Mouse (Mus musculus) erythroblast, adult 5-6 weeks (primary cell): ENCODE results near the gene Supt6. TPM values are rescaled to one million over a fixed set of nuclear protein-coding genes. Genes with fewer than 3 reads are reported as not detected.
"Not testable (repeated sequence)": the region's sequence is repeated elsewhere in the genome, so short reads cannot be mapped to it uniquely, and the experiment has no call there.

ENCODE experiments used
- ATAC-seq: replicated peaks from 2 replicates; pipeline ENCODE4 v1.8.0; 2016; ENCODE audit warnings: moderate number of reproducible peaks, mild to moderate bottlenecking, moderate TSS enrichment, inconsistent platforms; ENCODE audit not compliant: poor library complexity, low FRiP score, severe bottlenecking
- total RNA-seq, 2 experiments: library from RNA; stranded (forward) in 1 of 2; stranded (reverse) in 1 of 2; fragments of 150-400 nt in 1 of 2; fragments of 200-764, 138-1000 nt in 1 of 2; gene quantifications; 2 replicates each; pipeline versions ENCODE4 v1.2.3 to v1.2.4; 2015 to 2017; ENCODE audit warnings: low replicate concordance in 2 of 2

The Supt6 gene
- total RNA-seq, 2 experiments from 2014 or later, result 9.0 to 17.5 TPM

DNA sequence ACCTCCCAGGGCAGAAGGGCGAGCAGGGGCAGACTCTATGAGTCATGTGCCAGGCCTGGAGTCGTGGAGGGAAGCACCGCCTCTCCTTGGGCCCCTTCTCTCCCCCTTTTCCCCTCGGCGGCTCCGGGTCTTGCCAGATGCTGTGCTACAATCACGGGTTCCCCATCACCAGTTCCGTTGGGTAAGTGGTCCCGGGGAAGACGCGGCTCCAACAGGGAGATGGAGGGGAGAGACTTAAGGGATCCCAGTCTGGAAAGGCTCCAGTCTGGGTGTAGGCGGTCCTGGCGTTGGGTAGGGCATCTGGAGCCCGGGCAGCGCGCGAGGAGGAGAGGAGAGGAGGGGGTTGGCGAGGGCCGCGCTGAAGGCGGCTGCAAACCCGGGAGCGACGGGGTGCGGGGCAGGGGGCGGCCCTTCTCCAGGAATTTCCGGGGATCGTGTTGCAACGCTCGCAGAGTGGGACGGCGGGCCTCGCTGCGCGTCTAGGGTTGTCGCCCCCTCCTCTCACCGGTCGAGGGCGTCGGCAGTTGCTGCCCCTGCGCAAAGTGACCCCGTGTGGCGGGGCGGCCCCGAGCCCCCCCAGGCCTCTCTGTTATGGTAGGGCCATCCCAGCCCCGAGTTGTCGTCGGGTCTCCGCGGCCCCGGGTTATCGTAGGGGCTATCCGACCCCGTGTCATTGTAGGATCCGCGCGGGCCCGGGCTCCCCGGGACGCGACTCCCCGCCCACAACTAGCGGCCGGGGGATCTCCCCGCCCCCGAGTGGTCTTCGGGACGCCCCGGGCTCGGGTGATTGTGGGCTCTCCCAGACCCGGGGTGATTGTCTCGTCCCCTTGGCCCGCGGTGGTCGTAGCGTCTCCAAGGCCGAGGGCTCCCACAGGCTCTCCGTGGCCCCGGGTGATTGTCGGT is 57.2 kb downstream of the Supt6 start, which contains the start of gene Rab34:
Gene Rab34 (plus strand): TSS at position 100 of the 903 bp plus-strand sequence.
- ATAC-seq, result no peak

- not testable (repeated sequence) for ATAC-seq
Measured at GRCm38 (mm10) chr11:78184702-78185101, 61.1 kb downstream of the Supt6 start.

GRCm38 (mm10) chr11:78183884-78184514 is 61.8 kb downstream of the Supt6 start:
- no peak for ATAC-seq

DNA sequence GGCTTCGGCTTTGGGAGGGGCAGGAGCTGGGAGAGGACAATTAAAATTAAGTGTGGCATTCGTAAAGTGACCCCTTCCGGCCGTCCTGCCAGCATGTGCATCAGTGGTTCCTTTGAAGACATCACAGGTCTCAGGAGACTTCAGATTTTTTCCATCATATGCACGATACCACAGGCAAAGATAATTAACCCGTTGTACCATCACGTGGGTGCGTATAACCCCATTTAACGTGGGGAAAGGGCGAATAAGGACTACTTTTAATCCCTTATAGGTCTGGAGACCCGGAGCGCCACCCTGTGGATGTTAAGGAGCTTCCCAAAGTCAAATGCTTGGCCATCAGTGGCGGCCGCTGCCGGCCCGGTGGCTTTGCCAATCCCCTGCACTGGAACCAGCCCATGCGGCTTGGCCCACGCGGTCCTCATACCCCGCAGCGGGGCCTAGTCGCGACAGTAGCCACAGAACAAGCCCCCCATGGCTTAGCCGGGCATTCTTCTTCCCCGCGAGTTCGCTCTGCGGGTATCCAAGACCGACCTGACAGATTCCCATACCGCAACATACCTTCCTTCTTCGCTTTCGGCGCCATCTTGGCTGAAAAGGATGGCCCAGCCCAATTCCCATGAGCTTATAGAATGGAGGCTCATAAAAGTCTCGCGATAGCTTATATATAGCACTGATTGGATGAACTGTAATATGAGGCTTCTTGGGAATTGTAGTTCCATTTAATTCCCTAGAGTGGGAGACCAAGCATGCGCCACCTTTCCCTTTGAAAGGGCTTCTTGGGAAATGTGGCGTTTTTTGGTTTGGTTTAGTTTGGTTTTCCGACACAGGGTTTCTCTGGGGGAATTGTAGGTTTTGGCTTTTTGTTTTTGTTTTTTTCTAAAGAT is 62.6 kb downstream of the Supt6 start, which contains the start of gene Rpl23a:
Gene Rpl23a (minus strand): TSS at position 624 of the 884 bp plus-strand sequence.
- peak; percentile 86 for ATAC-seq

DNA sequence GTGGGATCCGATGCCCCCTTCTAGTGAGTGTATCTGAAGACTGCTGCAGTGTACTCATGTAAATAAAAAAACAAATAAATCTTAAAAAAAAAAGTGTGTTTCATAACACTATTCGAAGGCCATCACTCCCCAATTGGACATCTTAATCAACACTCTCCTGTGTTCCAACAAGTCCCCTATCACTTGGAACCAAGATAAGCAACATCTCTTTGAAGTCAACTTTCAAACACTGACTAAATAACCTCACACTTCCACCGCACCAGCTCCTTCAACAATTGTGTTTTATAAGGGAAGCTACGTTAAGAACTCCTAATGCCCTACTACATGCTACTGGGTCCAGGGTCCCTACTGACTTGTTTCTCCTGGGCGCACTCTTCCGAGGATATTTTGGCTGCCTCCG is 63.3 kb downstream of the Supt6 start:
- ATAC-seq, result no peak

DNA sequence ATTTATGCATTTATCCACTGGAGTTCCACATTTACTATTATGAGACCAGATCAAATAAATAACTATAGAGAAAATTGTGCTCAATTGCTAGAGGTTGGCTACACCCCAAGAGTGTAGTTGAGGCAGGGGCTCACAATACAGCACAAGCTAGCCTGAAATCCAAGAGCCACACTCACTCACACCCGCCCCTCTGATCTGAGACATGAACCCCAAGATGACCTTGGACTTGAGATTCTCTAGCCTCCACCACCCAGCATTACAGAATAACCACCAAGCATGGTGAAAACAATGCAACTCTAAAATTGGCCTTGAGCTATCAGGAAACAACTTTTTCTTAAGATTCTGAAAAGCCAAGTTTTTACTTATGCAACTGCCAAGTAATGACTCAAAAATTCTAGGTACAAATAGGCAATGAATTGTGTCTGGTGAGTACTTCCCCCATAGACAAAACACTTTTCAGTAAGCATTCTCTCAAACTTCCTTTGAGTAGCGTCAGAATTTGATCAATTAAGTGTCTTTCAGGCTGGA is 63.9 kb downstream of the Supt6 start:
- ATAC-seq, result no peak

DNA sequence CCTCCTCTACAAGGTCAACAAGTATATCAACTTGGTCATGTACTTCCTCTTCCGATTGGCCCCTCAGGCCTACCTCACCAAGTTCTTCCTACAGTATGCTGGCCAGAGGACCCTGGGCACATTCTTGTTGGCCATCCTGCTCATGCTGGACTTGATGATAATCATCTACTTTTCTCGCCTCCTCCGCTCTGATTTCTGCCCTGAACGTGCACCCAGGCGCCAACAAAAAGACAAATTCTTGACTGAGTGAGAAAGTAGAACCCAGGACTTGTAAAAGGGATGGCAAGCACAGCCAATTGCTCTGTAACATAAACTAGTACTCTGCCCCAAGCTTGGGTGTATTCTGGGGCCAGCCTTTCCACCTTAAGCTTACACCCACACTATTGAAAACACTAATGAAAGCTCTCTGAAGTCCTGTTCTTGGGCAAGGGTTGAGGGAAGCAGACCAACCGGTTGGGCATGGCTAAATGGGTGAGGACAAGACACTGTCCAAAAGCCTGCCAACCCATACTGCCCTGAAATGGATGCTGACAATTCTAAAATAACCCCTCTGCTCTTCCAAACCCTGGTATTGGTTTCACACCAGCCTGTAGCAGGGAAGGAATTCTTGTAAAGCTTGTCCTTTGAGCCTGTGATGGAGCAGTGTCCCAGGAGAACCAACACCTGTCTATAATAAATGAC is 65.6 kb downstream of the Supt6 start:
- no peak for ATAC-seq

DNA sequence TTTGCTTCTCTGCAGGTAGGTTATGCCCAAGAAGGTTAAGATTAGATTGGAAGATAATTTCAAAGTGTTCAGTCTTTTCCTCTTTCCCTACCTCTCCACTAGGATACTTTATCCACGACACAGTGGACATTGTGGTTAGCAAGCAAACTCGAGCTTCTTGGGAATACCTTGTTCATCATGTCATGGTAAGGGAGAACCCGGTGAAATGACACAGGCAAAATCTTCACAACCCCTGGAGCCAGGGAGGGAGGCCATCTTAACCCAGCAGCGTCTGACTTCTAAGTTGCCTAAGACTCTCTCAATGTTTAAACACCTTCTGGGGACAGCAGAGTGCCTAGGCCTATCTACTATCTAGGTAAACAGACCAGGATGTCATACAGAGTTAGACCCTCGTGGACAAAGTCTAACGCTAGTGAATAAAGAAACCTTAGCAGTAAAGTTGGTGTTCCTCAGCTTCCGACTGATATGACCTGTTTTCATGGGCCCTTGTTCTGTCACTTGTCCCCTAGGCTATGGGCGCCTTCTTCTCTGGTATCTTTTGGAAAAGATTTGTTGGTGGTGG is 66.3 kb downstream of the Supt6 start:
- ATAC-seq, result no peak

DNA sequence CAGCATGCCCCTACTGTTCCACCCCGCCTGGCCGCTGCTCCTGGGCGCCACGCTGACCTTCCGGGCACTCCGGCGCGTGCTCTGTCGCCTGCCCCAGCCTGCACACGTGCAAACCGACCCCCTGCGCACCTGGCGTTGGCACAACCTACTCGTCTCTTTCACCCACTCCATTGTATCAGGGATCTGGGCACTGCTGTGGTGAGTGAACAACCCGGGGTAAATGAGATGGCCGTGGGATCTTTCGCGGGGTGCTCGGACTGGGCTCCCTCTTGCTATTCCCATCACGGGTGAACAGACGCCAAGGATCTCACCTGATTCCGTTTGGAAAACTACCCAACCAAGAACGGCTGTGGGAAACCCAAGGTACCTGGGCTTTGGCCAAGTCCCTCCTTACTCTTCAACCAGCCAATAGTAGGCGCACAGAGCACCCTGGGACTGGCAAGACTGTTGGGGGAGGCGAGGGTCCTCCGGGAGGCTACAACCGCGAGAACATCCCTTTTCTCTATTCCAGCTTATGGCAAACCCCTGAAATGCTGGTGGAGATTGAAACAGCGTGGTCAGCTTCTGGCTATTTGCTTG is 66.8 kb downstream of the Supt6 start:
- ATAC-seq, result no peak

- peak; percentile 60 for ATAC-seq
Measured at GRCm38 (mm10) chr11:78177903-78178858, 67.6 kb downstream of the Supt6 start.

DNA sequence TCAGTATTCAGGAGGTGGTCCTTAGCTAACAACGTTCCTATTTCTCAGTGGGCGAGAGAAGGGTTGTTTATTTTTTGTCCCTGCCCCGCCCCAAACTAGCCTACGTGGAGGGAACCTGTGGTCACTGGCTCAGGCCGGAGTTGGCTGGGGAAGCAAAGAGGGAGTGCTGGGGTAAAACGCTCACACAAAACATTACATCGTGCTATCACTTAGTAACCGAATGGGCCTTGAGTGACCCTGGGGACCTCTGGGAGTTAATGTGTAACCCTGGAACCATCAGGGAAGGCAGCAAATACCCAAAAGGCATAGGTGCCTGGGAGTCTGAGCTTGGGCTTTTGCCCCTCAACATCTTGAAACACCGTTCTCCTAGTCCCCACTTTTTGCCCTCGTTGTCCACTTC is 68.3 kb downstream of the Supt6 start:
- peak; percentile 39 for ATAC-seq

DNA sequence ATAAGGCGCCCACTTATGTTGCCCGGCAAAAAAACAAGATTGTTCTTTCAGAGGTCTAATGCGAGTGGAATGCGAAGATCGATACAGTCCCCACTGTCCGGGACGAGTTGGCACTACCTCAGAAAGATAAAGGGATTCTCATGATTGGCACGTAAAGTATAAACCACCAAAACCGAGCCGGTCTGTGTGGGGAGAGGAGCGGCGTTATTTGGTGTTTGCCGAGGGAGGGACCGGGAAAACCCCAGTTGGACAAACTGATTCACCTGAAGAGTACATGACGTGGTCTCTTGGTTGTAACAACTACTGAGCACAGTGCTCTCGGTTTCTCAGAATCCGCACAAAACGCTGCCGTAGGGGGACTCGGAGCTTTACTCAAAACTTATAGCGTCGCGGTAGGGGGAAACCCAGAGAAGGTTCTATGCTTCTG is 68.9 kb downstream of the Supt6 start:
- ATAC-seq, result peak; percentile 11

DNA sequence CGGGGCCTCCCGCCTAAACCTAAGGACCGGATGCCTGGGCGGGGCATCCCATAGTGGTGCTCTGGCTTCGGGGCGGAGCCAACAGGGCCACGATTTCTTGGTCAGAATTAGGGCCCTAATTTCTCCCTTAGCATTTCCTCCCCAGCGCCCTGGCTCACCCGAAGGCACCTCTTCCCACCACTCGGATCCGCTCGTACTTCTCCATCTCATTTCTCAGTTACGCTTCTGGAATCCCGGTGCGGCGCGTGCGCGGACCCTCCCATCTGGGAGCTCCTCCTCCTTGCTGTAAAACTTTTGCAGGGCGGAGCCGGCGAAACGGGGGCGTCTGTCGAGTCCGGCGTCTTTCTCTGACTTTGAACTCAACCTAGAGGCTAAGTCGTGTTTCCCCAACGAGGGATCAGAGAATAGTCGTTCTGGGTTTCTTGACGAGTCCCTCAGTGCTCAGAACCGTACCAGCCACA is 69.4 kb downstream of the Supt6 start, which contains the start of the genes Nek8 and Tlcd1:
Gene Nek8 (minus strand): TSS at position 274 of the 461 bp plus-strand sequence.
Gene Tlcd1 (plus strand): TSS at position 310 of the 461 bp plus-strand sequence.
- ATAC-seq, result peak; percentile 63

DNA sequence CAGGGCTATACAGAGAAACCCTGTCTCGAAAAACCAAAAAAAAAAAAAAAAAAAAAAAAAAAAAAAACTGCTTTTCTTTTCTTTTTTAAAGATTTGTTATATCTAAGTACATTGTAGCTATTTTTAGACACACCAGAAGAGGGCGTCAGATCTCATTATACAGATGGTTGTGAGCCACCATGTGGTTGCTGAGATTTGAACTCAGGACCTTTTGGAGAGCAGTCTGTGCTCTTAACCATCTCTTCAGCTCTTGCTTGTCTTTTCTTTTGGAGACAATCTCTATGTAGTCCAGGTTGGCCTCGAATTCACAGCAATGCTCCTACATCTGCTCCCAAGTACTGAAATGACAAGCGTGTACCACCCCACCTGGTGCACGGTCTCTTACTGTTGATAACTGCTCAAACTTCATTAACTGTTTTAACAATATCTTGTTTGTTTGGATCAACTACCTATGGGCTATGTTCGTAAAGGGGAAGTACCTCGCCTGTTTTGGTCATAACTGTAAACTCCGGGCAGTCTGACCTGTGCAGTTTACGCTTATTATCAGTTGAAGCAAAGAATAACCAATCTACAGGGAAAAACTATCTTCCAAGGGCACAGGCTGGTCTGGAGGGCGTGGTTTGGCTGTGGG is 69.9 kb downstream of the Supt6 start:
- peak; percentile 1 for ATAC-seq

- ATAC-seq, result no peak
Measured at GRCm38 (mm10) chr11:78174506-78174905, 71.3 kb downstream of the Supt6 start.

- ATAC-seq, result no peak
Measured at GRCm38 (mm10) chr11:78172748-78173383, 72.9 kb downstream of the Supt6 start.
